Mouse (Mus musculus): ENCODE results near the gene C2cd6. TPM values are rescaled to one million over a fixed set of nuclear protein-coding genes. Genes with fewer than 3 reads are reported as not detected.
A peak's percentile ranks its signal among the peaks of the same experiment; 100 is the strongest.

The C2cd6 gene
- not detected for total RNA-seq (2022)

- no peak for DNase-seq (ENCODE audit: low spot score in 2 of 2)
Measured at GRCm38 (mm10) chr1:59094705-59095104, at the start of gene C2cd6. Gene C2cd6, minus strand, starts transcription at chr1:59094900.

GRCm38 (mm10) chr1:59142809-59143208 lies 48.1 kb upstream of the C2cd6 start:
- peak; percentile 46 to 51 for DNase-seq (ENCODE audit: low spot score in 2 of 2)

- DNase-seq (ENCODE audit: low spot score in 2 of 2) = no peak
Measured at GRCm38 (mm10) chr1:59134419-59134818, 39.7 kb upstream of the C2cd6 start.

GRCm38 (mm10) chr1:59128879-59129278 lies 34.2 kb upstream of the C2cd6 start:
- no peak for DNase-seq (ENCODE audit: low spot score in 2 of 2)

GRCm38 (mm10) chr1:59125558-59125957 lies 30.9 kb upstream of the C2cd6 start:
- DNase-seq (ENCODE audit: low spot score in 2 of 2) = no peak

GRCm38 (mm10) chr1:59119720-59120457 lies 25.2 kb upstream of the C2cd6 start, which contains the start of gene Tmem237:
Gene Tmem237, minus strand, starts transcription at chr1:59120408.
- DNase-seq (ENCODE audit: low spot score in 2 of 2) = peak; percentile 75 to 85

GRCm38 (mm10) chr1:59110524-59110923 lies 15.8 kb upstream of the C2cd6 start:
- DNase-seq (ENCODE audit: low spot score in 2 of 2) = no peak

GRCm38 (mm10) chr1:59102071-59102470 lies 7.4 kb upstream of the C2cd6 start:
- no peak for DNase-seq (ENCODE audit: low spot score in 2 of 2)

- no peak for DNase-seq (ENCODE audit: low spot score in 2 of 2)
Measured at GRCm38 (mm10) chr1:59101020-59101419, 6.3 kb upstream of the C2cd6 start.

- DNase-seq (ENCODE audit: low spot score in 2 of 2) = no peak
Measured at GRCm38 (mm10) chr1:59070867-59071266, 23.8 kb downstream of the C2cd6 start.

- DNase-seq (ENCODE audit: low spot score in 2 of 2) = no peak
Measured at GRCm38 (mm10) chr1:59067976-59068375, 26.7 kb downstream of the C2cd6 start.

- no peak for DNase-seq (ENCODE audit: low spot score in 2 of 2)
Measured at GRCm38 (mm10) chr1:59063697-59064096, 31.0 kb downstream of the C2cd6 start.

- DNase-seq (ENCODE audit: low spot score in 2 of 2) = no peak
Measured at GRCm38 (mm10) chr1:59056955-59057354, 37.7 kb downstream of the C2cd6 start.

- no peak for DNase-seq (ENCODE audit: low spot score in 2 of 2)
Measured at GRCm38 (mm10) chr1:59051306-59051705, 43.4 kb downstream of the C2cd6 start.

GRCm38 (mm10) chr1:59037723-59038122 lies 57.0 kb downstream of the C2cd6 start:
- DNase-seq (ENCODE audit: low spot score in 2 of 2) = no peak

GRCm38 (mm10) chr1:59021556-59021955 lies 73.1 kb downstream of the C2cd6 start:
- DNase-seq (ENCODE audit: low spot score in 2 of 2) = no peak

- no peak for DNase-seq (ENCODE audit: low spot score in 2 of 2)
Measured at GRCm38 (mm10) chr1:59009250-59009649, 85.5 kb downstream of the C2cd6 start.

Other genes starting within 250 kb of the C2cd6 start
- 100 to 1,000 TPM in 1 of 4 experiments, 10 to 100 TPM in 3; 60.8 to 110 (median 83.9) TPM for gene Trak2, start 121.5 kb downstream of the C2cd6 start, total RNA-seq (2022)
- gene Stradb, start 121.4 kb downstream of the C2cd6 start, total RNA-seq (2022) = 100 to 1,000 TPM; 117 to 185 (median 147) TPM
- gene Tmem237, start 25.5 kb upstream of the C2cd6 start, total RNA-seq (2022) = 1 to 10 TPM; 4.2 to 6.1 (median 4.4) TPM
- gene Mpp4, start 68.5 kb upstream of the C2cd6 start, total RNA-seq (2022) = under 1 TPM in 2 of 4 experiments, not detected in 2; 0.11 to 0.13 TPM
- 10 to 100 TPM; 16.5 to 18.5 (median 17.7) TPM for gene Als2, start 142.3 kb upstream of the C2cd6 start, total RNA-seq (2022)
- under 1 TPM in 1 of 4 experiments, not detected in 3; 0.22 TPM for gene Cdk15, start 162.0 kb upstream of the C2cd6 start, total RNA-seq (2022)